Mouse (Mus musculus) lung, embryonic 14.5 days (tissue): ENCODE results near the gene Ptpn4. TPM values are rescaled to one million over a fixed set of nuclear protein-coding genes. Genes with fewer than 3 reads are reported as not detected.

Experiments
- ATAC-seq: fragments of 200-750 bp; cut with Nextera tagmentation; 2 replicates; pipeline ENCODE4 v1.8.0; 2017; ENCODE audit warnings: mild to moderate bottlenecking, moderate TSS enrichment, moderate library complexity; ENCODE audit not compliant: insufficient read depth
- DNase-seq: peaks from one replicate; pipeline ENCODE4 v3.0.0-alpha.2; 2015
- H3K27ac ChIP-seq: fragments of 300-500 bp; sonication (generic); 2 replicates; pipeline ENCODE4 v1.5.1; 2014; ENCODE audit warnings: low read depth, mild to moderate bottlenecking, moderate library complexity
- H3K27me3 ChIP-seq: fragments of 300-500 bp; sonication (generic); 2 replicates; pipeline ENCODE4 v1.6.1; 2014; ENCODE audit warnings: low read length, control low read depth; ENCODE audit not compliant: insufficient read depth
- H3K36me3 ChIP-seq: fragments of 300-500 bp; sonication (generic); 2 replicates; pipeline ENCODE4 v1.6.1; 2014; ENCODE audit warnings: control low read depth; ENCODE audit not compliant: insufficient read depth
- H3K4me1 ChIP-seq: fragments of 300-500 bp; sonication (generic); 2 replicates; pipeline ENCODE4 v1.6.1; 2014; ENCODE audit warnings: antibody characterized with exemption, control low read depth; ENCODE audit not compliant: insufficient read depth
- H3K4me2 ChIP-seq: fragments of 300-500 bp; sonication (generic); 2 replicates; pipeline ENCODE4 v1.6.1; 2014; ENCODE audit warnings: mild to moderate bottlenecking
- H3K4me3 ChIP-seq: fragments of 300-500 bp; sonication (generic); 2 replicates; pipeline ENCODE4 v1.5.1; 2014; ENCODE audit warnings: low read depth, low read length
- H3K9ac ChIP-seq: fragments of 300-500 bp; sonication (generic); 2 replicates; pipeline ENCODE4 v1.6.1; 2014
- H3K9me3 ChIP-seq: fragments of 300-500 bp; sonication (generic); 2 replicates; pipeline ENCODE4 v1.6.1; 2016; ENCODE audit warnings: low read depth, low read length, control low read depth
- CTCF ChIP-seq: IDR thresholded peaks from 2 replicates; pipeline ENCODE4 v1.5.1; 2016; ENCODE audit warnings: antibody characterized with exemption, low read depth
- WGBS: fragments of 180-500 bp; shearing (Covaris S2); extraction: QIAGEN DNeasy Blood & Tissue Kit; methylation state at CpG from one replicate; pipeline ENCODE4 v1.1.7; 2014; 5-methylcytosine and 5-hydroxymethylcytosine counted together
- polyA plus RNA-seq: library from polyadenylated mRNA; unstranded; fragments of >200 nt; fragmentation: Nextera tagmentation; extraction: Ambion mirVana; gene quantifications from 2 replicates; pipeline ENCODE4 v1.2.1, GENCODE M21; 2014

Ptpn4 gene
- polyA plus RNA-seq, 1 experiment from 2014 or later, result 15.7 TPM

DNA sequence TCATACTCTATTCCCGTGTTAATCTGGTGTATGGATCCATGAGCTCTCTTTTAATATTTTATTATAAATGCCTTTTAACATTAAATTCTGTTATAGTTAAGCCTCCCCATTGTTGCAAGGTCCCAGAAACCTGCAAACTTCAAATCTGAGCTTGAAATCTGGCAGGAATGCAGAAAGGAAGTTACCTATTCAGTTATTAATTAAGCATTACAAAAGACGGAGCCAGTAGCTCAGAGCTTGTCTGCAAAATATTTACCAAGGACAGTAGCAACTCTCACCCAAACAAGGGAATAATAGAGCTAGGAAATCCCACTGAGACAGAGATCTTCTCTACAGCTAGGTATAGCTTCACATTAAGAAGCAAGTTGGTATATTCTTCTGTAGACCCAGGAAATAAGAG is 106.2 kb downstream of the Ptpn4 start:
- H3K4me3 ChIP-seq, result no peak overlapping the region
- no peak overlapping the region for H3K27ac ChIP-seq
- no peaks in the 10 kb centered on the region for H3K9me3 ChIP-seq
- no peak for TF ChIP-seq CTCF
- ATAC-seq (no peak), DNase-seq (no peak)
- 87% methylated on average over 2 of the region's 2 CpGs for WGBS
- no peaks in the 10 kb centered on the region for H3K4me1 ChIP-seq
- no peak overlapping the region for H3K4me2 ChIP-seq
- 0 out of 2 replicates have a peak, but pooled peaks cover 2% of the 10 kb centered on the region for H3K36me3 ChIP-seq
- no peaks in the 10 kb centered on the region for H3K27me3 ChIP-seq
- no peak overlapping the region for H3K9ac ChIP-seq

DNA sequence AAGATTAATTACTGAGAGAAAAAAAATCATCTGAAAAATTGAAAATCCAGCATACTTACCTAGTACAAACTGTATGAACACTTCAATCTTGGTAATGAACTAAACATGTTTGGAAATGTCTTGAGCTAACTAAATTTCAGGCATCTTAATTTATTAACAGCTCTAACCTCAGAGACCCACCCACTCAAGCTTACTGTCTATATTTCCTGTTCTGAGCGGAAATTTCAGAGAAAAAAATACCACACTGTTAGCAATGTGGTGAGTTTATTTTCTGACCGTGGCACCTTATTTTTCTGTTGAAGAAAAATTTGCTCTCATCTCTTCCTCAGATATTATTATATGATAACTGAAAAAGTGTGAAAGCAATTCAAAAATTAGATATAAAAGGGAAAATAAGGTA is 124.4 kb downstream of the Ptpn4 start:
- Histone ChIP-seq H3K36me3 (no peaks in the 10 kb centered on the region), H3K4me1 (no peaks in the 10 kb centered on the region), H3K4me2 (no peak overlapping the region), H3K9ac (no peak overlapping the region), H3K27ac (no peak overlapping the region), H3K4me3 (no peak overlapping the region), H3K27me3 (no peaks in the 10 kb centered on the region), H3K9me3 (no peaks in the 10 kb centered on the region)
- DNase-seq, result no peak
- WGBS, result 77% methylated on average over 2 of the region's 2 CpGs
- no peak for ATAC-seq
- TF ChIP-seq CTCF, result no peak

DNA sequence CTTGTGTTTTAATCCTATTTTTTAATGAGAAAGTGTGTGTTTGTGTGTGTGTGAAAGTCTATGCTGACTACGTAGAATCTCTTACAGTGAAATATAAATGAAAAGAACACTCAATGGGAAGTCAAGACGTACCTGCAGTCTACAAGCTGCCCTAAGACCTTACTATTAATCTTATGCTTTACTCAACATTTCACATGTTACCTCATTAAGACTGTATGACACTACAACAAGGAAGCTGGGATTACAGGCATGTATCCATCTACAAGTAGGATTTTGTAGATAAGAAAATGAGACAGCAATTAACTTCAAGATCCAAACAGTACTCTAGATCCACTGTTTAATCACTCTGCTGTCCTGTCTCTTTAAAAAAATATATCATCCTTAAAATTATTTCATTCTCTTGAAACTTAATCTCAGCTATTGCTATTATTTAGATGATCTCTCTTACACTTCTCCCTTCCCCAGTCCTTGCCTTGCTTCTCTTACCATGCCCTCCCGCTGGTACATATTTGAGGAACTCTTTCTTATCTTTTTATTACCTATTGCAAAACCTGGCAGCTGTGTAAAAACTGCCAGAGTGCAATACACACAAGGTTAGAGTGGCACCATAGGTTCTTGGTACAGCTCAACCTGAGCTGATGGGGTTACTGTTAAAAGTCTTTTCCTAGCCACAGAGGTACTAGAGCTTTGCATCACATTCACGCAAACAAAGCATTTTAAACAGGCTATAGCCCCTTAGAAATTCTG is 130.8 kb downstream of the Ptpn4 start:
- no peak for ATAC-seq
- Histone ChIP-seq H3K27me3 (no peaks in the 10 kb centered on the region), H3K4me1 (no peaks in the 10 kb centered on the region), H3K4me2 (no peak overlapping the region), H3K4me3 (no peak overlapping the region), H3K9ac (no peak overlapping the region), H3K36me3 (peaks cover 6% of the 10 kb centered on the region; the same call in 1 of the 2 replicates), H3K27ac (no peak overlapping the region), H3K9me3 (no peaks in the 10 kb centered on the region)
- WGBS, result 81% methylated on average over 4 of the region's 4 CpGs
- no peak for TF ChIP-seq CTCF
- DNase-seq, result no peak

DNA sequence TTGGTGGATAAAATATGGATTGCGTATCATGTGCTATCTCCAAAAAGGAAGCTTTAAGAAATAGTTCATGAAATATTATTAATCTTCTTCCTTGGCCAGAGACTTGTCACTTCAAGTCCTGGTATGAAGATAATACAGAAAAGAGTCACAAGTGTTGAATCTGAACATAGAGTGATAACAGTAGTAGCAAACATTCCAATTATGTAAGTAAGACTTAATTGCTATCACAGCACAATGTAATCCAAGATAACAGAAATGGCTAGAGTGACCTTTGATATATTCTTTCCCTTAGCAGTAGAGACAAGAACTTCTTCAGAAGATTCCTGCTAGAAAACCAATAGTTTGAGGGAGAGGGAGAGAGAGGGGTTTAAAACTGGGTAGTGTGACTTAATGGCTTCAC is 140.6 kb downstream of the Ptpn4 start:
- H3K36me3 ChIP-seq, result peaks cover 6% of the 10 kb centered on the region
- no peak overlapping the region for H3K27ac ChIP-seq
- TF ChIP-seq CTCF, result no peak
- H3K4me1 ChIP-seq, result no peaks in the 10 kb centered on the region
- ATAC-seq, result no peak
- DNase-seq, result no peak
- H3K9ac ChIP-seq, result no peak overlapping the region
- H3K4me2 ChIP-seq, result no peak overlapping the region
- H3K4me3 ChIP-seq, result no peak overlapping the region
- no peaks in the 10 kb centered on the region for H3K27me3 ChIP-seq
- no peaks in the 10 kb centered on the region for H3K9me3 ChIP-seq
- WGBS, result 90% methylated on average over 1 of the region's 1 CpGs

DNA sequence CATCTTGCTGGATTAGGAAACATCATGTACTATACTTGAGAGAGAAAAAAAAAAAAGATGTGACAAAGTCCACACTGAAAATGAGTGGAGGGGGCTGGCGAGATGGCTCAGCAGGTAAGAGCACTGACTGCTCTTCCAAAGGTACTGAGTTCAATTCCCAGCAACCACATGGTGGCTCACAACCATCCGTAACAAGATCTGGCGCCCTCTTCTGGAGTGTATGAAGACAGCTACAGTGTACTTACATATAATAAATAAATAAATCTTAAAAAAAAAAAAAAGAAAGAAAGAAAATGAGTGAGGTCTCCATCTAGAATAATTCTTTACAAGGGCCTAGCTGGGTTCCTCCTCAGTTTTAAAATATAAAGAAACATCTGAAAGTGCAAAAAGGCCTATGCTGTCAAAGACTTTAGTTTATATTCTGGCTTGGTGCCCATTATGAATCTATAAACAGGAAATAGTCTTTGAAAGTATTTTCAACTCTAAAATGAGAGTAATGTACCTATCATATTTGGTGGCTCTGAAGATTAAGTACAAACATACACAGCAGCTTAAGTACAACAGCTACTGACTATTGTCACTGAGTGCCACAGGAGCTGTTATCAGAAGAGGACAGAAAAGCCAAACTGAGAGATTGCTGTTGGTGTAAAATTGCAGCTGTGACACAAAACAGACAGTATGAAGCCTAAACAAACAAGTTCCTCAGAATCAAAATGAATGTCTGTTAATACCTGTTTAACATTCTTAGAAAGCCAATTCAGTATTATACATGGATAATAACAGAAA is 151.4 kb downstream of the Ptpn4 start:
- Histone ChIP-seq H3K36me3 (peaks cover 22% of the 10 kb centered on the region; the same call in 1 of the 2 replicates), H3K27ac (peak overlapping the region; percentile 21; the same call in 1 of the 2 replicates), H3K9ac (no peak overlapping the region), H3K9me3 (no peaks in the 10 kb centered on the region), H3K4me1 (no peaks in the 10 kb centered on the region), H3K4me3 (no peak overlapping the region), H3K4me2 (no peak overlapping the region), H3K27me3 (no peaks in the 10 kb centered on the region)
- TF ChIP-seq CTCF, result no peak
- ATAC-seq (peak; percentile 73; the same call in 1 of the 2 replicates), DNase-seq (peak; percentile 80)
- WGBS, result 79% methylated on average over 3 of the region's 3 CpGs

DNA sequence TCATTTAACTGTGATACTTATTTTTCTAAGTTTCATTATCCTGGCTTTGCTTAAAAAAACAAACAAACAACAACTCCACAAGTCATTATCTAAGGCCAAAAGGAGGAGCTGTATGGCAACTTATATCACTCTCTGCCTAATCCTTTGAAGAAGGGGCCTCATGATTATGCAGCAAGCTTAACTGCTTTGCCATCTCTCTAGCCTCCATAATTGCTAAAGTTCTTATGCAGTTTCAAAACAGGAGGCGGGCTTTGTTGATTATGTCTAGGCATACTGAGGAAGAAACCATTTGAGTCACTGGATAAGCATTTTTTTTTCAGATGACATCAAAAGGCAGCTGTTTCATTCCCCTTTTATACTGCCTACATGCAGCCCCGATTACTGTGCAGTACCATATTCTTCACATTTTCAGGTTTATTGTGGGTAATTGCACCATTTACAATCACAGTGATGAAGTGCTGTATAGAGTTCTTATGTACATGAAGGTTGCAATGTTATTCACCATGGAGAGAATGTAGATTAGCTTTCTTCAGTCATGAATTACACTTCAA is 155.7 kb downstream of the Ptpn4 start:
- no peak for DNase-seq
- no peak overlapping the region for H3K4me3 ChIP-seq
- no peak for TF ChIP-seq CTCF
- no peaks in the 10 kb centered on the region for H3K9me3 ChIP-seq
- peaks cover 37% of the 10 kb centered on the region for H3K36me3 ChIP-seq
- H3K9ac ChIP-seq, result no peak overlapping the region
- no peaks in the 10 kb centered on the region for H3K27me3 ChIP-seq
- no peaks in the 10 kb centered on the region for H3K4me1 ChIP-seq
- no peak overlapping the region for H3K4me2 ChIP-seq
- WGBS, result 81% methylated on average over 2 of the region's 2 CpGs
- no peak overlapping the region for H3K27ac ChIP-seq
- ATAC-seq, result no peak

DNA sequence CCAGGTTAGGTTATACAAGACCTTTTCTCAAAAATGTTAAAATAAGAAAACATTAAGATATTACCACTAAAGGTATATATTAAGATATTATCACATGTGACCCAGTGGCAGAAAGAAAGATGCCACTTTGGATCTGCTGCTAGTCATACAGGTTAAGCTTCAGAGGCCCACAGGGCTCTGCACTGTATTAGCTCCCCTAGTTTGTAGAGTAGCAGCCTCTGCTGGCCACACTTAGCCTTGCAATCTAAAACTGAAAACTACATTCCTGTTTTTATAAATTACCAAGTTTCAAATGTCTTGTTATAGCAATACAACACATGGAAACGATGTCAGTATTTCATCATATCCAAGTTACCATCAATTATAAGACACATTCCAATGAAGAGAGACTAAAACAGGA is 162.4 kb downstream of the Ptpn4 start:
- DNase-seq (peak; percentile 75), ATAC-seq (peak; percentile 69)
- no peaks in the 10 kb centered on the region for H3K27me3 ChIP-seq
- no peak overlapping the region for H3K4me3 ChIP-seq
- no peak overlapping the region for H3K27ac ChIP-seq
- 55% methylated on average over 1 of the region's 1 CpGs for WGBS
- H3K4me2 ChIP-seq, result no peak overlapping the region
- peak; percentile 78 for TF ChIP-seq CTCF
- H3K9ac ChIP-seq, result no peak overlapping the region
- H3K4me1 ChIP-seq, result no peaks in the 10 kb centered on the region
- H3K36me3 ChIP-seq, result peaks cover 28% of the 10 kb centered on the region
- H3K9me3 ChIP-seq, result no peaks in the 10 kb centered on the region
